Mouse (Mus musculus): ENCODE results near the gene Hoxb9. TPM values are rescaled to one million over a fixed set of nuclear protein-coding genes. Genes with fewer than 3 reads are reported as not detected.
A peak's percentile ranks its signal among the peaks of the same experiment; 100 is the strongest.

The Hoxb9 gene
- polyA plus RNA-seq, 1 experiment, result 0.14 TPM

- 14% methylated on average over 12 of the region's 12 CpGs for WGBS
- Histone ChIP-seq H3K4me3 (ENCODE audit: low read depth, low read length) (no peak overlapping the region), H3K4me1 (ENCODE audit: control insufficient read depth, insufficient read depth, insufficient read length, low read length) (no peaks in the 10 kb centered on the region), H3K27ac (ENCODE audit: insufficient read depth, low read depth, low read length) (no peak overlapping the region), H3K27me3 (ENCODE audit: control insufficient read depth, insufficient read depth, low read length) (peaks cover 72% of the 10 kb centered on the region), H3K36me3 (ENCODE audit: control insufficient read depth, insufficient read depth, low read length) (no peaks in the 10 kb centered on the region)
- no peak for TF ChIP-seq CTCF (IDR thresholded peaks at IDR 0.05; ENCODE audit: extremely low read depth, insufficient read length, insufficient replicate concordance, low read depth, low read length)
- TF ChIP-seq POLR2A (IDR thresholded peaks at IDR 0.05; ENCODE audit: low read depth, low read length), result no peak
Observed at GRCm38 (mm10) chr11:96252541-96253120, 18.6 kb upstream of the Hoxb9 start.

GRCm38 (mm10) chr11:96254221-96254620 lies 17.0 kb upstream of the Hoxb9 start:
- Histone ChIP-seq H3K4me1 (ENCODE audit: control insufficient read depth, insufficient read depth, insufficient read length, low read length) (no peaks in the 10 kb centered on the region), H3K36me3 (ENCODE audit: control insufficient read depth, insufficient read depth, low read length) (no peaks in the 10 kb centered on the region), H3K27ac (ENCODE audit: insufficient read depth, low read depth, low read length) (no peak overlapping the region), H3K27me3 (ENCODE audit: control insufficient read depth, insufficient read depth, low read length) (peaks cover 84% of the 10 kb centered on the region), H3K4me3 (ENCODE audit: low read depth, low read length) (no peak overlapping the region)
- TF ChIP-seq POLR2A (IDR thresholded peaks at IDR 0.05; ENCODE audit: low read depth, low read length), result no peak
- no peak for TF ChIP-seq CTCF (IDR thresholded peaks at IDR 0.05; ENCODE audit: extremely low read depth, insufficient read length, insufficient replicate concordance, low read depth, low read length)
- 6% methylated on average over 11 of the region's 11 CpGs for WGBS

GRCm38 (mm10) chr11:96255111-96255995 lies 15.9 kb upstream of the Hoxb9 start:
- Histone ChIP-seq H3K36me3 (ENCODE audit: control insufficient read depth, insufficient read depth, low read length) (no peaks in the 10 kb centered on the region), H3K4me3 (ENCODE audit: low read depth, low read length) (peak overlapping the region; percentile 2; the same call in 1 of the 2 replicates), H3K27ac (ENCODE audit: insufficient read depth, low read depth, low read length) (no peak overlapping the region), H3K27me3 (ENCODE audit: control insufficient read depth, insufficient read depth, low read length) (peaks cover 88% of the 10 kb centered on the region), H3K4me1 (ENCODE audit: control insufficient read depth, insufficient read depth, insufficient read length, low read length) (no peaks in the 10 kb centered on the region)
- WGBS, result 7% methylated on average over 39 of the region's 39 CpGs
- TF ChIP-seq CTCF (IDR thresholded peaks at IDR 0.05; ENCODE audit: extremely low read depth, insufficient read length, insufficient replicate concordance, low read depth, low read length), result no peak

- H3K36me3 ChIP-seq (ENCODE audit: control insufficient read depth, insufficient read depth, low read length), result no peaks in the 10 kb centered on the region
- H3K4me3 ChIP-seq (ENCODE audit: low read depth, low read length), result no peak overlapping the region
- peaks cover 87% of the 10 kb centered on the region for H3K27me3 ChIP-seq (ENCODE audit: control insufficient read depth, insufficient read depth, low read length)
- TF ChIP-seq CTCF (IDR thresholded peaks at IDR 0.05; ENCODE audit: extremely low read depth, insufficient read length, insufficient replicate concordance, low read depth, low read length) (no peak), POLR2A (IDR thresholded peaks at IDR 0.05; ENCODE audit: low read depth, low read length) (no peak)
- 8% methylated on average over 14 of the region's 14 CpGs for WGBS
- no peaks in the 10 kb centered on the region for H3K4me1 ChIP-seq (ENCODE audit: control insufficient read depth, insufficient read depth, insufficient read length, low read length)
- no peak overlapping the region for H3K27ac ChIP-seq (ENCODE audit: insufficient read depth, low read depth, low read length)
Observed at GRCm38 (mm10) chr11:96255996-96256445, 15.2 kb upstream of the Hoxb9 start.

GRCm38 (mm10) chr11:96257141-96257540 lies 14.1 kb upstream of the Hoxb9 start:
- H3K36me3 ChIP-seq (ENCODE audit: control insufficient read depth, insufficient read depth, low read length), result no peaks in the 10 kb centered on the region
- WGBS, result 30% methylated on average over 2 of the region's 2 CpGs
- no peak overlapping the region for H3K4me3 ChIP-seq (ENCODE audit: low read depth, low read length)
- peaks cover 86% of the 10 kb centered on the region for H3K27me3 ChIP-seq (ENCODE audit: control insufficient read depth, insufficient read depth, low read length)
- H3K4me1 ChIP-seq (ENCODE audit: control insufficient read depth, insufficient read depth, insufficient read length, low read length), result peaks cover 2% of the 10 kb centered on the region; the same call in 1 of the 2 replicates
- H3K27ac ChIP-seq (ENCODE audit: insufficient read depth, low read depth, low read length), result no peak overlapping the region
- TF ChIP-seq CTCF (IDR thresholded peaks at IDR 0.05; ENCODE audit: extremely low read depth, insufficient read length, insufficient replicate concordance, low read depth, low read length), result no peak
- TF ChIP-seq POLR2A (IDR thresholded peaks at IDR 0.05; ENCODE audit: low read depth, low read length), result no peak

GRCm38 (mm10) chr11:96259038-96259437 lies 12.2 kb upstream of the Hoxb9 start:
- TF ChIP-seq POLR2A (IDR thresholded peaks at IDR 0.05; ENCODE audit: low read depth, low read length), result no peak
- no peak for TF ChIP-seq CTCF (IDR thresholded peaks at IDR 0.05; ENCODE audit: extremely low read depth, insufficient read length, insufficient replicate concordance, low read depth, low read length)
- Histone ChIP-seq H3K4me1 (ENCODE audit: control insufficient read depth, insufficient read depth, insufficient read length, low read length) (peaks cover 7% of the 10 kb centered on the region), H3K27ac (ENCODE audit: insufficient read depth, low read depth, low read length) (no peak overlapping the region), H3K36me3 (ENCODE audit: control insufficient read depth, insufficient read depth, low read length) (no peaks in the 10 kb centered on the region), H3K4me3 (ENCODE audit: low read depth, low read length) (no peak overlapping the region), H3K27me3 (ENCODE audit: control insufficient read depth, insufficient read depth, low read length) (peaks cover 89% of the 10 kb centered on the region)
- WGBS, result 11% methylated on average over 2 of the region's 2 CpGs

GRCm38 (mm10) chr11:96259511-96259910 lies 11.7 kb upstream of the Hoxb9 start:
- H3K4me3 ChIP-seq (ENCODE audit: low read depth, low read length), result no peak overlapping the region
- H3K4me1 ChIP-seq (ENCODE audit: control insufficient read depth, insufficient read depth, insufficient read length, low read length), result peaks cover 7% of the 10 kb centered on the region
- WGBS, result 3% methylated on average over 1 of the region's 1 CpGs
- H3K36me3 ChIP-seq (ENCODE audit: control insufficient read depth, insufficient read depth, low read length), result no peaks in the 10 kb centered on the region
- no peak overlapping the region for H3K27ac ChIP-seq (ENCODE audit: insufficient read depth, low read depth, low read length)
- TF ChIP-seq CTCF (IDR thresholded peaks at IDR 0.05; ENCODE audit: extremely low read depth, insufficient read length, insufficient replicate concordance, low read depth, low read length), result no peak
- no peak for TF ChIP-seq POLR2A (IDR thresholded peaks at IDR 0.05; ENCODE audit: low read depth, low read length)
- peaks cover 89% of the 10 kb centered on the region for H3K27me3 ChIP-seq (ENCODE audit: control insufficient read depth, insufficient read depth, low read length)
